Mouse (Mus musculus) natural killer cell, adult 2 months (primary cell): Measurements from ENCODE around the gene Slmap.
A peak's percentile ranks its signal among the peaks of the same experiment; 100 is the strongest.
"Not testable (repeated sequence)": the region's sequence is repeated elsewhere in the genome, so short reads cannot be mapped to it uniquely, and the experiment has no call there.

Source experiments
- DNase-seq, 2 experiments: peaks; one replicate each; pipeline ENCODE4 v3.0.0; 2022; ENCODE audit warnings: low spot score in 2 of 2

The Slmap gene

GRCm38 (mm10) chr14:26398508-26399160 lies 136.1 kb downstream of the Slmap start:
- DNase-seq: no peak

- DNase-seq: no peak
These were observed 142.9 kb downstream of the Slmap start for GRCm38 (mm10) chr14:26391866-26392265.

DNA sequence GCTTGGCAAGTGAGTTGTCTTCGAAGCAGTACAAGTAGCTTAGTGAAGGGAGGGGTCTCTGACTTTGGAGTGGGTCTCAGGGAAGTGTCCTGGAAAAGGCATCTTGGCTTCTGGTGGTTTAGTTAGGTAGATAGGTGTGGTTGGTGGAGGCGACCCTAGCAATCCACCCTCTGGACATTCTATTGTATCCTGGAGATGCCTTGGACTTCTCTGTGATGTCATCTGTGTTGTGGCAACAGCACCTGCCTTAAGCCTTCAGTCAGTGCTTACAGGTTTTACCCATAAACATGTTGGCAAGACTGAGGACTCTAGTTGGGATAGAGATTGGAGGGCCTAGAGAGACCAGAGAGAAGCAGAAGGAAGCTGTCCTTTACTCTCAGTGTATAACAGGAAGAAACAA lies 145.8 kb downstream of the Slmap start:
- not testable (repeated sequence) for DNase-seq

GRCm38 (mm10) chr14:26386999-26387398 lies 147.7 kb downstream of the Slmap start:
- not testable (repeated sequence) for DNase-seq

DNA sequence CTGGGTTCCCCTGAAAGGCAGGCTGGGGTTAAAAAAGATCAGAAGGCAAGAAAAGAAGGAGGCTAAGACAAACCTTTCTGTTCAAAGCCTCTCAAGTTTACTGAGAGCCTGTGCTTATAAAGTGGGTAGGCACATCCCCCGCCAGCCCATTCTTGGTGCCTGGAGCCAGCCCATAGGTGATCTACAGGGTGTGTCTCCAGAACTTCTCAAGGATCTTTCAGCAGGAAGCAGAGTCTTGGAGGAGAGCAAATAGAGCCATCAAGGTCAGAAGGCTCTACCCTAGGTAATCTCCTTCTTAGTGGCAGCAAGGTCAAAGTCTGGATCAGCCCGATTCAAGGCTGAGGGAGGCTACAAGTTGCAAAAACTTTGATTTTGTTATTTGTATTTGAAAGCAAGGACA lies 149.1 kb downstream of the Slmap start:
- not testable (repeated sequence) for DNase-seq

DNA sequence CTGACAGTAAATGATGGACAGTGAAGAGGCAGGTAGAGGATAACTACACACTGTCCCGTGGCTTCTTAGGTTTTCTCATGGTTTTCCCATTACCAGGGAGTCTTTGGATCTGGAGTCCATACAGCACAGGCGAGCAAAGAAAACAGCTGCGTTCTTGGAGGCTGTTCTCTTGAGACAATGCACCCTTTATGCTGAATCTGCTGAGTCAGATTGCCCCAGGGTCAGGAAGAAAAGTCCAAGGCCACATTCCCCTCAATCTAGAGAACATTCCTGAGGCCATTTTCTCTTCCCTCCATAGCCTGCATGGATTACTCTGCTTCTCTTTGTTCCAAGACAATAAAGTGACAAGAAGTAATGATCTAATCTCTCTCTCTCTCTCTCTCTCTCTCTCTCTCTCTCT lies 155.7 kb downstream of the Slmap start:
- DNase-seq: no peak

- DNase-seq: peak; percentile 23 to 36
These were observed 158.1 kb downstream of the Slmap start for GRCm38 (mm10) chr14:26376652-26377051.
